Mouse (Mus musculus) cerebellum, adult 2 months (tissue): Measurements from ENCODE around the gene Speg.

Experiments used
- CTCF ChIP-seq: fragments of 200-500 bp; IDR thresholded peaks from 2 replicates; pipeline ENCODE4 v1.5.1; 2011; ENCODE audit warnings: low read depth, mild to moderate bottlenecking, control low read depth, low read length, moderate library complexity, borderline replicate concordance; ENCODE audit not compliant: insufficient read depth
- POLR2A ChIP-seq: fragments of 200-500 bp; IDR thresholded peaks from 2 replicates; pipeline ENCODE4 v1.6.1; 2011; ENCODE audit warnings: low read length, control low read depth, borderline replicate concordance; ENCODE audit not compliant: insufficient read depth

DNA sequence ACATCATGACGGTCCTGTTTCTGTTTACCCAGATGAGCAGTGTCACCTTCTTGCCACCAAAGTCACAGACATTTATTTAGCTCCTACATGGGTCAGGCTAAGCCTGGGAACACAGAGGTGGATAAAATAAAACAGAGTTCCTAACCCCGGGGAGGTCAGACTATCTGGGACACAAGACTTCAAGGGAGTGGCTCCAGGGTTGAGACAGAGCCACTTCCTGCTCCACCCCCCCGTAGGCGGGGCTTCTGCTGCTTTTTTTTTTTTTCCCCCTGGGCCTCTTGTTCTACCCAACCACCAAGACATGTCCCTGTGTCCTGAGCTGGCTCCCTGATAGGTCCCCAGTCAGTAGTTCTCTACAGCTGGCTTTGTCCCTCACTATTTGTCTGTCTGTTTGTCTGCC is 13.3 kb upstream of the Speg start:
- TF ChIP-seq CTCF (no peak), POLR2A (no peak)
